Mouse (Mus musculus): Measurements from ENCODE around the gene Vmn2r51. TPM values are rescaled to one million over a fixed set of nuclear protein-coding genes. Genes with fewer than 3 reads are reported as not detected.

Gene Vmn2r51
- not detected in 2 replicates for polyA plus RNA-seq (2012; rRNA removed)

DNA sequence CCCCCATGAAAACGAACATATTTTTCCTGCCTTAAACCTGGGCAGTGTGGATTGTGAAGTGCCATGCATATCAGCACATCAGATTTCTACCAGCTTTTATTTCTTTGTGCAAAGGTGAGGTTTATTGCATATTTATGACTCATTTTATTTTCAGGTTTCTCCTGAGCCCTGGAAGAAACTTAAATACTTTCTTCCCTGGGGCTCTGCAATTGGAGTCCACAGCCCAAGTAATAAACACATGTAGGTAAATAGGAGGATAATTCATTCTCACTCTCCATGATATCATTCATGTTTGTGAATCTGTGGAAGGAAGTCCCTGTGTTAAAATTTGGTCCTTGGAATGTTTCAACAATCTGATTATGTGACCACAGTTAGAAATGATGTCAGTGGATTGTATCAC lies at the start of gene Vmn2r51:
Gene Vmn2r51, minus strand, starts transcription at position 101 of the 400 bp plus-strand sequence.

DNA sequence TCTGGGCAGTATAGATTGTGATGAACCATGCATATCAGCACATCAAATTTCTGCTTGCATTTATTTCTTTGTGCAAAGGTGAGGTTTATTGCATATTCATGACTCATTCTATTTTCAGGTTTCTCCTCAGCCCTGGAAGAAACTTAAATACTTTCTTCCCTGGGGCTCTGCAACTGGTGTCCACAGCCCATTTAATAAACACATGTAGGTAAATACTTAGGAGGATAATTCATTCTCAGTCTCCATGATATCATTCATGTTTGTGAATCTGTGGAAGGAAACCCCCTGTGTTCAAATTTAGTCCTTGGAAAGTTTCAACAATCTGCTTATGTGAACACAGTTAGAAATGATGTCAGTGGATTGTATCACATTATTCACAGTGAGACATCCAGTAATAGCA lies 52.3 kb downstream of the Vmn2r51 start, which contains the start of gene Vmn2r50:
Gene Vmn2r50, minus strand, starts transcription at position 101 of the 400 bp plus-strand sequence.

Other genes with a start within 250 kb of the Vmn2r51 start
- not detected in 2 replicates for gene Vmn2r48, start 152.2 kb downstream of the Vmn2r51 start, polyA plus RNA-seq (2012; rRNA removed)
- gene Vmn2r49, start 113.5 kb downstream of the Vmn2r51 start, polyA plus RNA-seq (2012; rRNA removed): not detected in 2 replicates
- not detected in 2 replicates for gene Vmn2r50, start 52.4 kb downstream of the Vmn2r51 start, polyA plus RNA-seq (2012; rRNA removed)
- gene Vmn2r52, start 70.8 kb upstream of the Vmn2r51 start, polyA plus RNA-seq (2012; rRNA removed): not detected in 2 replicates
- not detected in 2 replicates for gene Vmn1r66, start 172.3 kb upstream of the Vmn2r51 start, polyA plus RNA-seq (2012; rRNA removed)

All from stomach, adult 2 months (tissue).